Mouse (Mus musculus) kidney, adult 2 months (tissue): ENCODE results near the gene 6430571L13Rik. TPM values are rescaled to one million over a fixed set of nuclear protein-coding genes. Genes with fewer than 3 reads are reported as not detected.

Source experiments
- DNase-seq: peaks from one replicate; pipeline ENCODE4 v3.0.0; 2021
- H3K27ac ChIP-seq: fragments of 200-500 bp; 2 replicates; pipeline ENCODE4 v1.5.1; 2012; ENCODE audit warnings: low read depth, low read length, control low read depth, inconsistent platforms; ENCODE audit not compliant: insufficient read depth
- H3K27me3 ChIP-seq: fragments of 200-500 bp; replicated peaks from 2 replicates; pipeline ENCODE4 v1.6.1; 2012; ENCODE audit warnings: mild to moderate bottlenecking, moderate library complexity, low read length, inconsistent platforms; ENCODE audit not compliant: control insufficient read depth, insufficient read depth
- H3K36me3 ChIP-seq: fragments of 200-500 bp; 2 replicates; pipeline ENCODE4 v1.6.1; 2012; ENCODE audit warnings: mild to moderate bottlenecking, moderate library complexity, low read length, inconsistent platforms; ENCODE audit not compliant: control insufficient read depth, insufficient read depth
- H3K4me1 ChIP-seq: fragments of 200-500 bp; 2 replicates; pipeline ENCODE4 v1.6.1; 2011; ENCODE audit warnings: low read length; ENCODE audit not compliant: control insufficient read depth, insufficient read depth
- H3K4me3 ChIP-seq: fragments of 200-500 bp; 2 replicates; pipeline ENCODE4 v1.5.1; 2011; ENCODE audit warnings: mild to moderate bottlenecking, low read depth, low read length, control low read depth; ENCODE audit not compliant: insufficient read depth
- CTCF ChIP-seq: fragments of 200-500 bp; conservative IDR thresholded peaks from 2 replicates; pipeline ENCODE4 v1.5.1; 2011; ENCODE audit warnings: low read depth, mild to moderate bottlenecking, control low read depth, low read length, moderate library complexity, mixed read lengths; ENCODE audit not compliant: insufficient read depth, insufficient read length
- POLR2A ChIP-seq: fragments of 200-500 bp; IDR thresholded peaks from one replicate; pipeline ENCODE4 v1.6.1; 2011; ENCODE audit warnings: low read depth, low read length, control low read depth
- WGBS: fragments of 180-500 bp; shearing (Covaris S2); methylation state at CpG from one replicate; pipeline ENCODE4 v1.1.7; 2018; 5-methylcytosine and 5-hydroxymethylcytosine counted together
- polyA plus RNA-seq: library from polyadenylated mRNA; depleted of rRNA; stranded (reverse); fragments of >200 nt; gene quantifications from 2 replicates; pipeline ENCODE4 v1.2.3, GENCODE M21; 2012

Gene 6430571L13Rik
- polyA plus RNA-seq, 1 experiment = 7.4 TPM

- H3K36me3 ChIP-seq = no peaks in the 10 kb centered on the region
- TF ChIP-seq CTCF = no peak
- 48% methylated on average over 12 of the region's 12 CpGs for WGBS
Observed at GRCm38 (mm10) chr9:107340911-107341645, 676 bp downstream of the 6430571L13Rik start.

GRCm38 (mm10) chr9:107342201-107342709, 1.9 kb downstream of the 6430571L13Rik start:
- no peak overlapping the region for H3K27ac ChIP-seq
- peaks cover 9% of the 10 kb centered on the region; the same call in 1 of the 2 replicates for H3K4me1 ChIP-seq
- no peak overlapping the region for H3K4me3 ChIP-seq
- no peak for DNase-seq
- no peaks in the 10 kb centered on the region for H3K27me3 ChIP-seq
- no peaks in the 10 kb centered on the region for H3K36me3 ChIP-seq
- no peak for TF ChIP-seq CTCF
- no peak for TF ChIP-seq POLR2A
- 95% methylated on average over 11 of the region's 11 CpGs for WGBS

More at GRCm38 (mm10) chr9:107340911-107341645, 676 bp downstream of the 6430571L13Rik start:
- Histone ChIP-seq H3K4me1 (peaks cover 9% of the 10 kb centered on the region; the same call in 1 of the 2 replicates), H3K27ac (no peak overlapping the region), H3K27me3 (no peaks in the 10 kb centered on the region), H3K4me3 (peak overlapping the region; percentile 75)
- DNase-seq = no peak

GRCm38 (mm10) chr9:107343146-107343943, 2.9 kb downstream of the 6430571L13Rik start:
- H3K27ac ChIP-seq = peak overlapping the region; percentile 25; the same call in 1 of the 2 replicates
- no peaks in the 10 kb centered on the region for H3K27me3 ChIP-seq
- TF ChIP-seq CTCF = no peak
- TF ChIP-seq POLR2A = no peak
- DNase-seq = peak; percentile 57
- WGBS = 48% methylated on average over 8 of the region's 8 CpGs
- no peak overlapping the region for H3K4me3 ChIP-seq
- H3K4me1 ChIP-seq = peaks cover 9% of the 10 kb centered on the region; the same call in 1 of the 2 replicates
- no peaks in the 10 kb centered on the region for H3K36me3 ChIP-seq

- no peak for TF ChIP-seq CTCF
- no peak for TF ChIP-seq POLR2A
- no peak overlapping the region for H3K27ac ChIP-seq
- H3K36me3 ChIP-seq = no peaks in the 10 kb centered on the region
- H3K27me3 ChIP-seq = no peaks in the 10 kb centered on the region
- peaks cover 9% of the 10 kb centered on the region; the same call in 1 of the 2 replicates for H3K4me1 ChIP-seq
- WGBS = 57% methylated on average over 6 of the region's 6 CpGs
- peak; percentile 17 for DNase-seq
- H3K4me3 ChIP-seq = no peak overlapping the region
Observed at GRCm38 (mm10) chr9:107344027-107344426, 3.6 kb downstream of the 6430571L13Rik start.

GRCm38 (mm10) chr9:107346081-107346480, 5.7 kb downstream of the 6430571L13Rik start:
- TF ChIP-seq POLR2A = no peak
- TF ChIP-seq CTCF = no peak
- H3K27me3 ChIP-seq = no peaks in the 10 kb centered on the region
- no peak overlapping the region for H3K27ac ChIP-seq
- H3K4me1 ChIP-seq = peaks cover 9% of the 10 kb centered on the region; the same call in 1 of the 2 replicates
- WGBS = 88% methylated on average over 8 of the region's 8 CpGs
- H3K4me3 ChIP-seq = no peak overlapping the region
- no peaks in the 10 kb centered on the region for H3K36me3 ChIP-seq
- DNase-seq = no peak

- 56% methylated on average over 9 of the region's 9 CpGs for WGBS
- TF ChIP-seq CTCF (no peak), POLR2A (no peak)
Observed at GRCm38 (mm10) chr9:107347586-107348183, 7.3 kb downstream of the 6430571L13Rik start.

GRCm38 (mm10) chr9:107349321-107349720, 8.9 kb downstream of the 6430571L13Rik start:
- no peak for DNase-seq
- TF ChIP-seq CTCF = no peak
- TF ChIP-seq POLR2A = no peak
- WGBS = 65% methylated on average over 7 of the region's 7 CpGs

More at GRCm38 (mm10) chr9:107347586-107348183, 7.3 kb downstream of the 6430571L13Rik start:
- Histone ChIP-seq H3K27ac (no peak overlapping the region), H3K4me1 (peaks cover 9% of the 10 kb centered on the region; the same call in 1 of the 2 replicates), H3K4me3 (no peak overlapping the region), H3K36me3 (no peaks in the 10 kb centered on the region), H3K27me3 (no peaks in the 10 kb centered on the region)
- DNase-seq = no peak

More at GRCm38 (mm10) chr9:107349321-107349720, 8.9 kb downstream of the 6430571L13Rik start:
- Histone ChIP-seq H3K27me3 (no peaks in the 10 kb centered on the region), H3K4me1 (no peaks in the 10 kb centered on the region), H3K27ac (no peak overlapping the region), H3K36me3 (no peaks in the 10 kb centered on the region), H3K4me3 (no peak overlapping the region)
